Mouse (Mus musculus) gastrocnemius, postnatal 4 days (tissue): ENCODE measurements at regions not wholly inside any gene's neighbourhood (a gene's known extent, or its start where the extent isn't known, plus 50 kb on each side); places are given as distances from the start of the nearest gene placed in this dataset.

Experiments used
- DNase-seq, 2 experiments: peaks; one replicate each; pipeline ENCODE4 v3.0.0; 2021 to 2022; ENCODE audit warnings: low spot score in 2 of 2, mixed read lengths in 2 of 2

- DNase-seq: no peak
Observed at GRCm38 (mm10) chr13:84760471-84760870, 428.7 kb upstream of the Ccnh start.

- DNase-seq: no peak
Observed at GRCm38 (mm10) chr13:84760978-84761377, 428.2 kb upstream of the Ccnh start.

- no peak for DNase-seq
Observed at GRCm38 (mm10) chr13:84761821-84762220, 427.4 kb upstream of the Ccnh start.

GRCm38 (mm10) chr13:84763916-84764315 lies 425.3 kb upstream of the Ccnh start:
- DNase-seq: no peak

GRCm38 (mm10) chr13:84771956-84772355 lies 417.3 kb upstream of the Ccnh start:
- no peak for DNase-seq

GRCm38 (mm10) chr13:84783017-84783937 lies 405.9 kb upstream of the Ccnh start:
- no peak for DNase-seq

- no peak for DNase-seq
Observed at GRCm38 (mm10) chr13:84804241-84804980, 384.8 kb upstream of the Ccnh start.

- no peak for DNase-seq
Observed at GRCm38 (mm10) chr13:84805190-84805589, 384.0 kb upstream of the Ccnh start.

- no peak for DNase-seq
Observed at GRCm38 (mm10) chr13:84809605-84810004, 379.6 kb upstream of the Ccnh start.
